Mouse (Mus musculus) heart, adult 2 months (tissue): ENCODE measurements around the gene Dut. TPM values are rescaled to one million over a fixed set of nuclear protein-coding genes. Genes with fewer than 3 reads are reported as not detected.

ENCODE experiments used
- DNase-seq, 2 experiments: peaks; one replicate each; pipeline ENCODE4 v3.0.0; 2021
- H3K27ac ChIP-seq: fragments of 200-600 bp; 2 replicates; pipeline ENCODE4 v1.8.1; 2022
- H3K27me3 ChIP-seq: fragments of 200-500 bp; 2 replicates; pipeline ENCODE4 v1.6.1; 2012; ENCODE audit warnings: mild to moderate bottlenecking, low read length, inconsistent platforms, mixed read lengths; ENCODE audit not compliant: control insufficient read depth, insufficient read depth
- H3K36me3 ChIP-seq: fragments of 200-500 bp; 2 replicates; pipeline ENCODE4 v1.6.1; 2012; ENCODE audit warnings: low read length, inconsistent platforms; ENCODE audit not compliant: control insufficient read depth, insufficient read depth
- H3K4me1 ChIP-seq: fragments of 200-500 bp; 2 replicates; pipeline ENCODE4 v1.6.1; 2011; ENCODE audit warnings: low read length; ENCODE audit not compliant: control insufficient read depth, insufficient read depth
- H3K4me3 ChIP-seq: fragments of 200-600 bp; 2 replicates; pipeline ENCODE4 v1.8.1; 2022
- H3K79me2 ChIP-seq: fragments of 200-500 bp; replicated peaks from 2 replicates; pipeline ENCODE4 v1.6.1; 2012; ENCODE audit warnings: mild to moderate bottlenecking, inconsistent platforms, low read length, moderate library complexity, mixed read lengths; ENCODE audit not compliant: control insufficient read depth, insufficient read depth
- H3K9ac ChIP-seq: fragments of 200-500 bp; 2 replicates; pipeline ENCODE4 v1.6.1; 2012; ENCODE audit warnings: low read depth, mild to moderate bottlenecking, control low read depth, inconsistent platforms, low read length, mixed read lengths
- CTCF ChIP-seq: fragments of 200-600 bp; IDR thresholded peaks from 2 replicates; pipeline ENCODE4 v1.8.1; 2022; ENCODE audit warnings: antibody characterized with exemption, mild to moderate bottlenecking, moderate library complexity
- EP300 ChIP-seq: fragments of 200-500 bp; IDR thresholded peaks from 2 replicates; pipeline ENCODE4 v1.6.1; 2011; ENCODE audit warnings: low read depth, low read length, control low read depth; ENCODE audit not compliant: insufficient read depth
- POLR2A ChIP-seq: fragments of 200-500 bp; IDR thresholded peaks from 2 replicates; pipeline ENCODE4 v1.6.1; 2011; ENCODE audit warnings: mild to moderate bottlenecking, low read depth, low read length, control low read depth; ENCODE audit not compliant: insufficient read depth
- WGBS: fragments of 180-500 bp; shearing (Covaris S2); methylation state at CpG from one replicate; pipeline ENCODE4 v1.1.7; 2018; 5-methylcytosine and 5-hydroxymethylcytosine counted together
- intact Hi-C: fragments of 180-260 bp; cut with DNase I; formaldehyde crosslinking; loops from one replicate; pipeline ENCODE4 v1.15.1; 2025
- polyA plus RNA-seq: library from polyadenylated mRNA; depleted of rRNA; stranded (reverse); fragments of >200 nt; gene quantifications from 2 replicates; pipeline ENCODE4 v1.2.3, GENCODE M21; 2012
- total RNA-seq, 2 experiments: library from RNA; stranded (reverse); gene quantifications; 2 replicates each; pipeline ENCODE4 v1.2.3; 2021

Gene Dut
- total and polyA plus RNA-seq, 3 experiments = 17.3 to 27.5 (median 27.4) TPM

DNA sequence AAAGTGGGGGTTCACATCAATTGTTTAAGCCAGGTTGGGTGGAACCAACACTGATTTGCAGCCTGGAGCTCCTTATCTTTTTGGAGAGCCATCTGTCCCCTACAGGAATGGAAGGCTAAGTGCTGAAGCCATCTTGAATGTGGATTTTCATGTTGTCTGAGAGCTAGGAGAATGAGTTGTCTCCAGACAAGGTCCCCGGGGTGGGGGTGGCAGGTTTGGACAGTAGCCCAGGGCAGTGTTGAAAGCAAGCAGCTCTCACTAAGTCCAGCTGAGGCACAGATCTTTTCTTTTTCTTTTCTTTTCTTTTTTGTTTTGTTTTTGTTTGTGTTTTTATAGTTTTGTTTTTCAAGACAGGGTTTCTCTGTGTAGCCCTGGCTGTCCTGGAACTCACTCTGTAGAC lies 44.1 kb downstream of the Dut start:
- H3K27me3 ChIP-seq = no peaks in the 10 kb centered on the region
- TF ChIP-seq EP300 = no peak
- TF ChIP-seq CTCF = no peak
- no peak for TF ChIP-seq POLR2A
- peak in 1 of 2 experiments; percentile 36 for DNase-seq
- intact Hi-C loops = no loop called here
- no peak overlapping the region for H3K9ac ChIP-seq
- peak overlapping the region; percentile 38 for H3K27ac ChIP-seq
- H3K36me3 ChIP-seq = no peaks in the 10 kb centered on the region
- no peaks in the 10 kb centered on the region for H3K79me2 ChIP-seq
- H3K4me3 ChIP-seq = no peak overlapping the region
- no peaks in the 10 kb centered on the region; the same call in 1 of the 2 replicates for H3K4me1 ChIP-seq
- WGBS = 43% methylated on average over 1 of the region's 1 CpGs

DNA sequence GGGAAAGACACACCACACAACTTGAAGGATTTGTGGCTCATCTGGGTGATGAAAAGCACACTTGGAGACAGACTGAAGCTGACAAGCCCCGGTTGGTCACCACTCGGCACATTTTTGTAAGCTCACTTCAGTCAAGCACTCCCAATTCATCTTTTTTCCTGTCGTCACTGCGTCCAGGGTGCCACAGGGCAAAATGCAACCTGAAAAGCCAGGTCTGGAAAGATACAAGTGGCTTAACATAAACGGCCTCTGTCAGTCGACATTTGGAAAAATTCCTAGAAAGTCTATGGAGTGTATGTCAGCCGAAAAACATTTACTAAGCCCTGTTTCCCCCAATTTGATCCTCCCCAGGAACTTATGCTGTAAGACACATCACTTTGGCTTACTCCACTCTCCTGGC lies 45.6 kb downstream of the Dut start:
- Histone ChIP-seq H3K9ac (no peak overlapping the region), H3K4me1 (no peaks in the 10 kb centered on the region; the same call in 1 of the 2 replicates), H3K36me3 (no peaks in the 10 kb centered on the region), H3K4me3 (no peak overlapping the region), H3K79me2 (no peaks in the 10 kb centered on the region), H3K27me3 (no peaks in the 10 kb centered on the region), H3K27ac (no peak overlapping the region)
- DNase-seq = no peak
- TF ChIP-seq CTCF (no peak), EP300 (no peak), POLR2A (no peak)
- intact Hi-C loops = no loop called here
- WGBS = 73% methylated on average over 7 of the region's 7 CpGs

DNA sequence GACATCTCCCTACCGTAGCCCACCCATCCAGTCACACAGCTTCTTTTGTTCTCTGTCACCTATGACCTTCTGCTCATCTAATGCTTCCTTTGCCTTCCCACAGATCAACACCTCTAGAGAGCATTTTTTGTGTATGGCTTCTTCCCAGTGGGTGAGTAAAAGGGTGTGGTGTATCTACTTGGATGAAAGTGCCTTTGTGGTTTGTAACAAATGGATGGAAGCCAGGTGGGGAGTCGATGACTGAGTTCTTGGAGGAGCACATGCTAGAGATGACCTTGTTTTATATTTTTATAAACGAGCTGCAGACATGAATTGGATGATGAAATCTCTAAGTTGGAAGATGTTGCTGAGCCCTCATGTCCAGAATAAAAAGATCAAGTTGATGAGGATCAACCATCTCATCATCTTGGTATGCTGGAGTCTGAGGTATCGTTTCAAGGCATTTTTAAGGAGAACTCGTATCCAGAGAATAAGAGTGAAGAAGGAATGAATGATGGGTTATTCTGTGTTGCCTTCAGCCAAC lies 47.0 kb downstream of the Dut start:
- no peak overlapping the region for H3K9ac ChIP-seq
- whole genome bisulfite sequencing = 63% methylated on average over 5 of the region's 5 CpGs
- H3K79me2 ChIP-seq = no peaks in the 10 kb centered on the region
- no peak overlapping the region for H3K4me3 ChIP-seq
- intact Hi-C loops = no loop called here
- H3K4me1 ChIP-seq = no peaks in the 10 kb centered on the region; the same call in 1 of the 2 replicates
- DNase-seq = peak in 1 of 2 experiments; percentile 30
- H3K36me3 ChIP-seq = no peaks in the 10 kb centered on the region
- TF ChIP-seq CTCF = no peak
- no peak for TF ChIP-seq EP300
- TF ChIP-seq POLR2A = no peak
- H3K27ac ChIP-seq = no peak overlapping the region
- H3K27me3 ChIP-seq = no peaks in the 10 kb centered on the region

DNA sequence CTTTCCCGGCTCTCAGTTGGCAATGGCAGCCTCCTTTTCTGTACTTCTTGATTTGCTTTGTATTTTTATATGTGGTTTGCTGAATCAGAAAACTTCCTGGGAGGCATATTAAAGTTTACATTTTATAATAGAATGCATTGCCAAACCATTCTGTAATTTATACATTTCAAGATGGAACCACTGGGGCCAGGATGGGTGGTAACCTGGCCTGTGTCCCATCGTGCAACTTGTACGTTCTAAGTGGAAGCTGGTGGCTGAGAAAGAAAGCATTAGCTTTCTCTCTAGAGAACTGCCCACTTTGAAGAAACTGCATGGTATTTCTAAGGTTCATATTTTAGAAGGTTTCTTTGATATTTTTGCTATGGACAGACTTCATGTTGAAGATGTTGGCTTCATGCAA lies 48.5 kb downstream of the Dut start:
- H3K4me1 ChIP-seq = no peaks in the 10 kb centered on the region; the same call in 1 of the 2 replicates
- no peak overlapping the region for H3K27ac ChIP-seq
- no peak overlapping the region for H3K9ac ChIP-seq
- H3K79me2 ChIP-seq = no peaks in the 10 kb centered on the region
- no peaks in the 10 kb centered on the region for H3K36me3 ChIP-seq
- 74% methylated on average over 3 of the region's 3 CpGs for WGBS
- intact Hi-C loops = no loop called here
- no peak for TF ChIP-seq CTCF
- no peak for TF ChIP-seq POLR2A
- no peak for TF ChIP-seq EP300
- no peak for DNase-seq
- H3K27me3 ChIP-seq = no peaks in the 10 kb centered on the region
- H3K4me3 ChIP-seq = no peak overlapping the region

DNA sequence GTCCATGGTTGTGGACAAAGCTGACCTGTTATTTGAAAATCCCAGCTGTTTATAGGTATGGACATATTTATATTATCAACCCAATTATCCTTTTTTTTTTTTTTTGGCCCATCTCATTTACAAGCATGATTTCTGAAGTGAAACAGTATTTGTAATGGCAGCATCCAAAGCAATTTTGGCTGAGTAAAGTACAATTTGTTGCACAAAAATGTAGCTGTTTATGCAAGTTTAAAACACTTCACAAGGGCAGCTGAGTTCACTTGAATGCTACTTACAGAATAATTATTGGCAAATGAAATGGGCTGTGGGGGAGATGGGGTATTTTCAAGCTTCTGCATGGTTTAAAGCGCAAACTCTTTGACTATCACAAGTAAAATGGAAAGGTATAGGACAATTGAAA lies 51.9 kb downstream of the Dut start:
- H3K27me3 ChIP-seq = no peaks in the 10 kb centered on the region
- intact Hi-C loops = no loop called here
- WGBS = 98% methylated on average over 1 of the region's 1 CpGs

DNA sequence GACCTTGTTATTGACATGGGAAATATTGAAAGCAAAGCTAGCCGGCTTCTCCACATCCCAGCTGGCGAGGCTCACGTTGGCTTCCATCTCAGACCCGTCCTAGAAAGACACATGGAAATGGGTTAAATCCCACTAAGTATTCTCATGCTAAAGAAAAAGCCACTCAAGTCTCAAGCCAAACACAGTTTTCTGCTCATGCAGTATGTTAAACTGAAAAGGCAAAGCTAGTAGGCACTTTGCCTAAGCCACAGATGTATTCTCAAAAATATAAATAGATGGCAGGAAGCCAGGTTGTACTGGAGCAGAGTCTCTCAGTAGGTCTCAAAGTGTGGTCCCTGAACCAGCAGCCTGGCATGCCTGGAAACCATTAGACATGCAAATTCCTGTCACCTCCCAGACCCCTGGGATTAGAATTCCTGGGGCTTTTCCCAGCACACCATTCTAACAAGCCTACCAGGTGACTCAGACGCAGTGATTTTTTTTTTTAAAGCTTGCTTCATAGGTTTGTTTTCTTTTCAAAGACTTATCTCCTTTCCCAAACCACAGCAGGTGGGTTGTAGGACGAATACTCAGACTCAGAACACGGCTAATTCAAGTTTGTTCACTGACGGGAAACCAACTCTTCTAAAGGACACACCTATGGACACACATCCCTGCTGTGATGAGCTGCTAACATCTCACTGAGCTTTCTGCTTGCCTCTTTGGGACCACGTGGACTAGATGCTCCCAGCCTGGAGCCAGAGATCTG lies 55.1 kb downstream of the Dut start:
- Histone ChIP-seq H3K4me3 (no peak overlapping the region), H3K9ac (no peak overlapping the region), H3K36me3 (no peaks in the 10 kb centered on the region; the same call in 1 of the 2 replicates), H3K4me1 (peaks cover 3% of the 10 kb centered on the region), H3K27ac (no peak overlapping the region), H3K79me2 (no peaks in the 10 kb centered on the region), H3K27me3 (no peaks in the 10 kb centered on the region)
- DNase-seq = no peak
- WGBS = 70% methylated on average over 9 of the region's 9 CpGs
- TF ChIP-seq CTCF = no peak
- TF ChIP-seq POLR2A = no peak
- no peak for TF ChIP-seq EP300
- intact Hi-C loops = no loop called here

More for the DNA sequence above, 51.9 kb downstream of the Dut start:
- no peak for DNase-seq
- H3K4me3 ChIP-seq = no peak overlapping the region
- TF ChIP-seq EP300 = no peak
- TF ChIP-seq POLR2A = no peak
- no peak for TF ChIP-seq CTCF
- H3K79me2 ChIP-seq = no peaks in the 10 kb centered on the region
- peaks cover 1% of the 10 kb centered on the region for H3K4me1 ChIP-seq
- no peak overlapping the region for H3K27ac ChIP-seq
- H3K9ac ChIP-seq = no peak overlapping the region
- H3K36me3 ChIP-seq = no peaks in the 10 kb centered on the region
